In genomic region chr6:8259004-8259666, GRCm38 (mm10) we compare ENCODE assay signal across 8 mouse cellular contexts. TPM values are rescaled to one million over a fixed set of nuclear protein-coding genes. Genes with fewer than 3 reads are reported as not detected.
DNase-seq lines count a peak whose midpoint lies in the region; ATAC-seq lines count a peak whose summit lies in the region.

Gene Rpa3 (minus strand): TSS chr6:8259173.
Gene Umad1 (plus strand): TSS chr6:8259288.
Gene Gm45062 (plus strand): TSS chr6:8259450.

- peak; percentile 98 for DNase-seq in ES-CJ7 (ENCODE audit: low read depth, low spot score)
- peak; percentile 97 for DNase-seq in cerebellum, adult 11 months
- peak; percentile 99 for DNase-seq in forebrain, embryonic 14.5 days (ENCODE audit: low spot score)
- peak; percentile 96 for DNase-seq in heart, postnatal 14 days
- peak; percentile 99 for DNase-seq in layer of hippocampus, adult 11-12 months (ENCODE audit: low spot score)
- DNase-seq in lung, adult 18-20 months = peak; percentile 99
- DNase-seq in testis, postnatal 14 days (ENCODE audit: low spot score) = peak; percentile 98

- H3K9me3 ChIP-seq in forebrain, embryonic 14.5 days (replicated peaks; ENCODE audit: control insufficient read depth, low read length) = no peaks in the 10 kb centered on the region
- no peaks in the 10 kb centered on the region for H3K9me3 ChIP-seq in neural tube, embryonic 15.5 days (replicated peaks)

- no peaks in the 10 kb centered on the region for H3K27me3 ChIP-seq in forebrain, embryonic 14.5 days (replicated peaks; ENCODE audit: control insufficient read depth, insufficient read depth, low read length)
- H3K27me3 ChIP-seq in neural tube, embryonic 15.5 days (replicated peaks) = no peaks in the 10 kb centered on the region

- 0% methylated on average over 64 of the region's 64 CpGs for WGBS in forebrain, embryonic 14.5 days
- under 1% methylated on average over 63 of the region's 64 CpGs for WGBS in neural tube, embryonic 15.5 days

- H3K4me1 ChIP-seq in forebrain, embryonic 14.5 days (ENCODE audit: control insufficient read depth, insufficient read depth, low read length) = peaks cover 9% of the 10 kb centered on the region; the same call in 1 of the 2 replicates
- H3K4me1 ChIP-seq in neural tube, embryonic 15.5 days = peaks cover 20% of the 10 kb centered on the region

- H3K36me3 ChIP-seq in forebrain, embryonic 14.5 days (ENCODE audit: control insufficient read depth, insufficient read depth, low read length) = 0 out of 2 replicates have a peak, but pooled peaks cover 2% of the 10 kb centered on the region
- H3K36me3 ChIP-seq in neural tube, embryonic 15.5 days = 0 out of 2 replicates have a peak, but pooled peaks cover 3% of the 10 kb centered on the region

- H3K4me3 ChIP-seq in forebrain, embryonic 14.5 days (ENCODE audit: low read depth, low read length) = peak within 1 kb of the TSS; percentile 61
- peak within 1 kb of the TSS; percentile 65 for H3K4me3 ChIP-seq in neural tube, embryonic 15.5 days (replicated peaks)

- H3K9ac ChIP-seq in forebrain, embryonic 14.5 days (ENCODE audit: low read length) = peak within 1 kb of the TSS; percentile 79
- peak within 1 kb of the TSS; percentile 80 for H3K9ac ChIP-seq in neural tube, embryonic 15.5 days (replicated peaks)

- intact Hi-C loops in heart, postnatal 14 days (cut with DNase I) = loop anchor here (5.0 kb wide), 1 partner anchor 52 kb away; the partner anchor contains the start of gene Mios

- ATAC-seq in forebrain, embryonic 14.5 days = peak; percentile 100
- peak; percentile 100 for ATAC-seq in neural tube, embryonic 15.5 days (ENCODE audit: low FRiP score)

- peak within 1 kb of the TSS; percentile 72; the same call in 1 of the 2 replicates for H3K27ac ChIP-seq in forebrain, embryonic 14.5 days (ENCODE audit: low read depth, low read length)
- peak within 1 kb of the TSS; percentile 88 for H3K27ac ChIP-seq in neural tube, embryonic 15.5 days (replicated peaks)

- peak within 1 kb of the TSS; percentile 88 for H3K4me2 ChIP-seq in forebrain, embryonic 14.5 days (ENCODE audit: low read length)
- peak within 1 kb of the TSS; percentile 86 for H3K4me2 ChIP-seq in neural tube, embryonic 15.5 days

RNA-seq across cellular contexts. Expression of gene Rpa3, which starts in this region (rescaled TPM):
- polyA plus RNA-seq in forebrain, embryonic 14.5 days (2014; fragmentation: Nextera tagmentation; extraction: Ambion mirVana) = 118 and 131 TPM in 2 replicates
- 10 to 100 TPM; 19.0 to 21.9 TPM for total RNA-seq in heart, postnatal 14 days (2021)
- 49.3 and 70.9 TPM in 2 replicates for polyA plus RNA-seq in neural tube, embryonic 15.5 days (2015; fragmentation: Nextera tagmentation; extraction: Ambion mirVana)

RNA-seq across cellular contexts. Expression of gene Umad1, which starts in this region (rescaled TPM):
- 40.6 and 43.6 TPM in 2 replicates for polyA plus RNA-seq in forebrain, embryonic 14.5 days (2014; fragmentation: Nextera tagmentation; extraction: Ambion mirVana)
- 1 to 10 TPM; 8.5 to 8.6 TPM for total RNA-seq in heart, postnatal 14 days (2021)
- polyA plus RNA-seq in neural tube, embryonic 15.5 days (2015; fragmentation: Nextera tagmentation; extraction: Ambion mirVana) = 52.2 and 62.2 TPM in 2 replicates

RNA-seq across cellular contexts. Expression of gene Gm45062, which starts in this region (rescaled TPM):
- polyA plus RNA-seq in forebrain, embryonic 14.5 days (2014; fragmentation: Nextera tagmentation; extraction: Ambion mirVana) = 14.1 and 14.3 TPM in 2 replicates
- total RNA-seq in heart, postnatal 14 days (2021) = not detected
- 9.4 and 9.6 TPM in 2 replicates for polyA plus RNA-seq in neural tube, embryonic 15.5 days (2015; fragmentation: Nextera tagmentation; extraction: Ambion mirVana)

Comparison
In these comparisons a context has a peak if more than half of its experiments do, and no peak if none do; other contexts are left out.
1. Peak in every context shown above with its lines: DNase-seq, ATAC-seq, H3K4me3 ChIP-seq and H3K27ac ChIP-seq.